Mouse (Mus musculus): ENCODE measurements at regions not wholly inside any gene's neighbourhood (a gene's known extent, or its start where the extent isn't known, plus 50 kb on each side); places are given as distances from the start of the nearest gene placed in this dataset.

- no peak for TF ChIP-seq CTCF (IDR thresholded peaks at IDR 0.05; ENCODE audit: control insufficient read depth, insufficient read depth, insufficient read length)
- no peak for TF ChIP-seq CEBPB (IDR thresholded peaks at IDR 0.05; ENCODE audit: low read depth)
- no peak for TF ChIP-seq USF1 (IDR thresholded peaks at IDR 0.05; ENCODE audit: low read depth)
Measured at GRCm38 (mm10) chr5:12154551-12155091, 228.6 kb upstream of the Sema3d start.

Data from C2C12 (cell line).